Mouse (Mus musculus): ENCODE data around the gene Pnpla6. TPM values are rescaled to one million over a fixed set of nuclear protein-coding genes. Genes with fewer than 3 reads are reported as not detected.
A peak's percentile ranks its signal among the peaks of the same experiment; 100 is the strongest.
"Not testable (repeated sequence)": the region's sequence is repeated elsewhere in the genome, so short reads cannot be mapped to it uniquely, and the experiment has no call there.

The Pnpla6 gene
- polyA plus RNA-seq, 1 experiment from 2014 or later = 24.2 TPM

- no peaks in the 10 kb centered on the region for H3K27me3 ChIP-seq
- H3K9me3 ChIP-seq = no peaks in the 10 kb centered on the region
- no peak for ATAC-seq (ENCODE audit: low FRiP score)
- no peak overlapping the region for H3K4me2 ChIP-seq
- H3K4me3 ChIP-seq (replicated peaks) = no peak overlapping the region
- no peak overlapping the region for H3K27ac ChIP-seq
- no peak overlapping the region for H3K9ac ChIP-seq
- H3K4me1 ChIP-seq = no peaks in the 10 kb centered on the region
- WGBS = 90% methylated on average over 1 of the region's 1 CpGs
- H3K36me3 ChIP-seq (replicated peaks) = no peaks in the 10 kb centered on the region
These were observed 37.1 kb downstream of the Pnpla6 start for GRCm38 (mm10) chr8:3552240-3552639.

- Histone ChIP-seq H3K9ac (no peak overlapping the region), H3K9me3 (no peaks in the 10 kb centered on the region), H3K4me1 (no peaks in the 10 kb centered on the region), H3K4me2 (no peak overlapping the region), H3K36me3 (replicated peaks) (no peaks in the 10 kb centered on the region), H3K27me3 (0 out of 2 replicates have a peak, but pooled peaks cover 4% of the 10 kb centered on the region), H3K27ac (no peak overlapping the region), H3K4me3 (replicated peaks) (no peak overlapping the region)
- 63% methylated on average over 4 of the region's 4 CpGs for WGBS
- peak; percentile 86 for ATAC-seq (ENCODE audit: low FRiP score)
These were observed 40.9 kb downstream of the Pnpla6 start for GRCm38 (mm10) chr8:3556114-3556513.

GRCm38 (mm10) chr8:3567641-3568371 lies 52.6 kb downstream of the Pnpla6 start, which contains the start of gene C330021F23Rik:
Gene C330021F23Rik (plus strand): TSS chr8:3567990.
- peak within 1 kb of the TSS; percentile 49 for H3K4me2 ChIP-seq
- peak within 1 kb of the TSS; percentile 59; the same call in 1 of the 2 replicates for H3K27ac ChIP-seq
- peak; percentile 85; the same call in 1 of the 2 replicates for ATAC-seq (ENCODE audit: low FRiP score)
- peaks cover 18% of the 10 kb centered on the region for H3K4me1 ChIP-seq
- H3K4me3 ChIP-seq (replicated peaks) = peak within 1 kb of the TSS; percentile 28
- no peaks in the 10 kb centered on the region for H3K36me3 ChIP-seq (replicated peaks)
- peak within 1 kb of the TSS; percentile 49 for H3K9ac ChIP-seq
- under 1% methylated on average over 12 of the region's 12 CpGs for WGBS
- no peaks in the 10 kb centered on the region for H3K27me3 ChIP-seq
- no peaks in the 10 kb centered on the region for H3K9me3 ChIP-seq

- no peak for ATAC-seq (ENCODE audit: low FRiP score)
- Histone ChIP-seq H3K4me1 (peaks cover 18% of the 10 kb centered on the region), H3K36me3 (replicated peaks) (no peaks in the 10 kb centered on the region), H3K4me2 (peak overlapping the region; percentile 49), H3K27ac (no peak overlapping the region; the same call in 1 of the 2 replicates), H3K9me3 (no peaks in the 10 kb centered on the region), H3K9ac (peak overlapping the region; percentile 49), H3K27me3 (no peaks in the 10 kb centered on the region), H3K4me3 (replicated peaks) (peak overlapping the region; percentile 28)
- 2% methylated on average over 7 of the region's 7 CpGs for WGBS
These were observed 53.2 kb downstream of the Pnpla6 start for GRCm38 (mm10) chr8:3568378-3568777.

GRCm38 (mm10) chr8:3569784-3570183 lies 54.6 kb downstream of the Pnpla6 start:
- Histone ChIP-seq H3K4me2 (no peak overlapping the region), H3K27me3 (no peaks in the 10 kb centered on the region), H3K27ac (no peak overlapping the region), H3K9ac (no peak overlapping the region), H3K36me3 (replicated peaks) (no peaks in the 10 kb centered on the region), H3K4me3 (replicated peaks) (no peak overlapping the region), H3K9me3 (no peaks in the 10 kb centered on the region), H3K4me1 (peaks cover 18% of the 10 kb centered on the region)
- ATAC-seq (ENCODE audit: low FRiP score) = no peak
- WGBS = 93% methylated on average over 5 of the region's 5 CpGs

- Histone ChIP-seq H3K27ac (no peak overlapping the region), H3K4me1 (no peaks in the 10 kb centered on the region), H3K9ac (no peak overlapping the region), H3K4me2 (no peak overlapping the region), H3K4me3 (replicated peaks) (no peak overlapping the region), H3K36me3 (replicated peaks) (no peaks in the 10 kb centered on the region), H3K27me3 (no peaks in the 10 kb centered on the region), H3K9me3 (no peaks in the 10 kb centered on the region)
- ATAC-seq (ENCODE audit: low FRiP score) = no peak
- 90% methylated on average over 3 of the region's 3 CpGs for WGBS
These were observed 59.4 kb downstream of the Pnpla6 start for GRCm38 (mm10) chr8:3574546-3574945.

- H3K4me1 ChIP-seq = no peaks in the 10 kb centered on the region
- WGBS = 80% methylated on average over 15 of the region's 15 CpGs
- H3K27ac ChIP-seq = no peak overlapping the region
- no peak overlapping the region for H3K4me2 ChIP-seq
- H3K36me3 ChIP-seq (replicated peaks) = no peaks in the 10 kb centered on the region
- H3K9ac ChIP-seq = no peak overlapping the region
- no peaks in the 10 kb centered on the region for H3K27me3 ChIP-seq
- no peaks in the 10 kb centered on the region for H3K9me3 ChIP-seq
- no peak for ATAC-seq (ENCODE audit: low FRiP score)
- H3K4me3 ChIP-seq (replicated peaks) = no peak overlapping the region
These were observed 61.2 kb downstream of the Pnpla6 start for GRCm38 (mm10) chr8:3576211-3576960.

- WGBS = 85% methylated on average over 9 of the region's 9 CpGs
- no peaks in the 10 kb centered on the region for H3K27me3 ChIP-seq
- no peak for ATAC-seq (ENCODE audit: low FRiP score)
These were observed 64.5 kb downstream of the Pnpla6 start for GRCm38 (mm10) chr8:3579390-3580364.

GRCm38 (mm10) chr8:3581961-3582360 lies 66.8 kb downstream of the Pnpla6 start:
- WGBS = 86% methylated on average over 3 of the region's 3 CpGs
- not testable (repeated sequence) for H3K4me2 ChIP-seq; H3K36me3 ChIP-seq (replicated peaks); H3K9me3 ChIP-seq; H3K27ac ChIP-seq; H3K27me3 ChIP-seq; H3K4me1 ChIP-seq; H3K4me3 ChIP-seq (replicated peaks); H3K9ac ChIP-seq; ATAC-seq (ENCODE audit: low FRiP score)

More at GRCm38 (mm10) chr8:3579390-3580364, 64.5 kb downstream of the Pnpla6 start:
- Histone ChIP-seq H3K27ac (no peak overlapping the region), H3K4me2 (no peak overlapping the region), H3K4me3 (replicated peaks) (no peak overlapping the region), H3K9ac (no peak overlapping the region), H3K9me3 (no peaks in the 10 kb centered on the region), H3K4me1 (no peaks in the 10 kb centered on the region), H3K36me3 (replicated peaks) (no peaks in the 10 kb centered on the region)

GRCm38 (mm10) chr8:3586452-3586851 lies 71.3 kb downstream of the Pnpla6 start:
- 95% methylated on average over 2 of the region's 2 CpGs for WGBS
- no peak overlapping the region for H3K9ac ChIP-seq
- no peaks in the 10 kb centered on the region for H3K9me3 ChIP-seq
- H3K4me1 ChIP-seq = peaks cover 9% of the 10 kb centered on the region
- no peaks in the 10 kb centered on the region for H3K36me3 ChIP-seq (replicated peaks)
- ATAC-seq (ENCODE audit: low FRiP score) = no peak
- no peak overlapping the region for H3K4me3 ChIP-seq (replicated peaks)
- H3K27ac ChIP-seq = no peak overlapping the region
- H3K27me3 ChIP-seq = no peaks in the 10 kb centered on the region
- no peak overlapping the region for H3K4me2 ChIP-seq

GRCm38 (mm10) chr8:3586993-3587390 lies 71.8 kb downstream of the Pnpla6 start, which contains the start of gene Camsap3:
Gene Camsap3 (plus strand): TSS chr8:3587293.
- peak within 1 kb of the TSS; percentile 80 for H3K27ac ChIP-seq

More at GRCm38 (mm10) chr8:3586993-3587390, 71.8 kb downstream of the Pnpla6 start, which contains the start of gene Camsap3:
- peak within 1 kb of the TSS; percentile 82 for H3K9ac ChIP-seq
- no peaks in the 10 kb centered on the region for H3K27me3 ChIP-seq
- H3K9me3 ChIP-seq = no peaks in the 10 kb centered on the region
- no peaks in the 10 kb centered on the region for H3K36me3 ChIP-seq (replicated peaks)
- no peak for ATAC-seq (ENCODE audit: low FRiP score)
- peaks cover 9% of the 10 kb centered on the region for H3K4me1 ChIP-seq
- 0% methylated on average over 7 of the region's 7 CpGs for WGBS
- peak within 1 kb of the TSS; percentile 87 for H3K4me2 ChIP-seq
- peak within 1 kb of the TSS; percentile 84 for H3K4me3 ChIP-seq (replicated peaks)

All from forebrain, embryonic 12.5 days (tissue).